Mouse (Mus musculus) intestine, postnatal 0 days (tissue): ENCODE measurements around the gene Rfx8. TPM values are rescaled to one million over a fixed set of nuclear protein-coding genes. Genes with fewer than 3 reads are reported as not detected.

Source experiments
- ATAC-seq: fragments of 200-750 bp; cut with Nextera tagmentation; 2 replicates; pipeline ENCODE4 v1.8.0; 2017; ENCODE audit warnings: mild to moderate bottlenecking, moderate TSS enrichment, moderate library complexity
- H3K27ac ChIP-seq: fragments of 300-500 bp; sonication (generic); 2 replicates; pipeline ENCODE4 v1.5.1; 2014; ENCODE audit warnings: mild to moderate bottlenecking, low read depth, low read length, moderate library complexity
- H3K27me3 ChIP-seq: fragments of 300-500 bp; sonication (generic); replicated peaks from 2 replicates; pipeline ENCODE4 v1.6.1; 2014; ENCODE audit warnings: low read length, mixed read lengths; ENCODE audit not compliant: control insufficient read depth, insufficient read depth
- H3K36me3 ChIP-seq: fragments of 300-500 bp; sonication (generic); 2 replicates; pipeline ENCODE4 v1.6.1; 2014; ENCODE audit warnings: mild to moderate bottlenecking, moderate library complexity; ENCODE audit not compliant: control insufficient read depth, insufficient read depth
- H3K4me1 ChIP-seq: fragments of 300-500 bp; sonication (generic); replicated peaks from 2 replicates; pipeline ENCODE4 v1.6.1; 2014; ENCODE audit warnings: antibody characterized with exemption, low read length, mixed read lengths; ENCODE audit not compliant: control insufficient read depth, insufficient read depth
- H3K4me2 ChIP-seq: fragments of 300-500 bp; sonication (generic); replicated peaks from 2 replicates; pipeline ENCODE4 v1.6.1; 2014; ENCODE audit warnings: low read depth, mild to moderate bottlenecking, moderate library complexity
- H3K4me3 ChIP-seq: fragments of 300-500 bp; sonication (generic); 2 replicates; pipeline ENCODE4 v1.5.1; 2014; ENCODE audit warnings: low read depth, low read length
- H3K9ac ChIP-seq: fragments of 300-500 bp; sonication (generic); 2 replicates; pipeline ENCODE4 v1.6.1; 2014; ENCODE audit warnings: mild to moderate bottlenecking, low read depth, low read length
- H3K9me3 ChIP-seq: fragments of 300-500 bp; sonication (generic); 2 replicates; pipeline ENCODE4 v1.6.1; 2016; ENCODE audit warnings: mixed run types; ENCODE audit not compliant: control insufficient read depth
- CTCF ChIP-seq: sonication (generic); IDR thresholded peaks from 2 replicates; pipeline ENCODE4 v1.5.1; 2016; ENCODE audit warnings: low read depth, mild to moderate bottlenecking, control low read depth, antibody characterized with exemption, moderate library complexity
- WGBS: fragments of 180-500 bp; shearing (Covaris S2); extraction: QIAGEN DNeasy Blood & Tissue Kit; methylation state at CpG from one replicate; pipeline ENCODE4 v1.1.7; 2014; 5-methylcytosine and 5-hydroxymethylcytosine counted together
- polyA plus RNA-seq: library from polyadenylated mRNA; unstranded; fragments of >200 nt; fragmentation: Nextera tagmentation; extraction: Ambion mirVana; gene quantifications from 2 replicates; pipeline ENCODE4 v1.2.1, GENCODE M21; 2015

Gene Rfx8
- polyA plus RNA-seq, 1 experiment from 2014 or later: 0.16 TPM

- Histone ChIP-seq H3K4me3 (no peak overlapping the region), H3K4me1 (0 out of 2 replicates have a peak, but pooled peaks cover 5% of the 10 kb centered on the region), H3K4me2 (0 out of 2 replicates have a peak overlapping the region, but pooled peaks have one; percentile 7), H3K27ac (no peak overlapping the region), H3K9me3 (no peaks in the 10 kb centered on the region), H3K27me3 (no peaks in the 10 kb centered on the region), H3K36me3 (no peaks in the 10 kb centered on the region), H3K9ac (no peak overlapping the region)
- 0 out of 2 replicates have a peak, but pooled peaks have one; percentile 19 for ATAC-seq
- TF ChIP-seq CTCF: no peak
- 20% methylated on average over 18 of the region's 18 CpGs for WGBS
Observed at GRCm38 (mm10) chr1:39702216-39703046, 18.4 kb downstream of the Rfx8 start.

- Histone ChIP-seq H3K9ac (no peak overlapping the region), H3K27me3 (no peaks in the 10 kb centered on the region), H3K27ac (no peak overlapping the region), H3K4me1 (0 out of 2 replicates have a peak, but pooled peaks cover 5% of the 10 kb centered on the region), H3K4me3 (no peak overlapping the region), H3K9me3 (no peaks in the 10 kb centered on the region), H3K4me2 (no peak overlapping the region), H3K36me3 (no peaks in the 10 kb centered on the region)
- no peak for TF ChIP-seq CTCF
- ATAC-seq: no peak
- WGBS: 37% methylated on average over 9 of the region's 9 CpGs
Observed at GRCm38 (mm10) chr1:39701274-39701602, 19.6 kb downstream of the Rfx8 start.

- Histone ChIP-seq H3K9me3 (no peaks in the 10 kb centered on the region), H3K27ac (no peak overlapping the region), H3K4me3 (no peak overlapping the region), H3K4me2 (no peak overlapping the region), H3K36me3 (no peaks in the 10 kb centered on the region), H3K4me1 (0 out of 2 replicates have a peak, but pooled peaks cover 5% of the 10 kb centered on the region), H3K27me3 (no peaks in the 10 kb centered on the region), H3K9ac (no peak overlapping the region)
- TF ChIP-seq CTCF: no peak
- no peak for ATAC-seq
- WGBS: 52% methylated on average over 7 of the region's 7 CpGs
Observed at GRCm38 (mm10) chr1:39700599-39701273, 20.1 kb downstream of the Rfx8 start.

GRCm38 (mm10) chr1:39698456-39698855 is 22.3 kb downstream of the Rfx8 start:
- H3K9me3 ChIP-seq: no peaks in the 10 kb centered on the region
- no peak overlapping the region for H3K9ac ChIP-seq
- no peak overlapping the region for H3K4me2 ChIP-seq
- no peaks in the 10 kb centered on the region for H3K36me3 ChIP-seq
- no peak overlapping the region for H3K27ac ChIP-seq
- H3K27me3 ChIP-seq: no peaks in the 10 kb centered on the region
- no peak overlapping the region for H3K4me3 ChIP-seq
- 0 out of 2 replicates have a peak, but pooled peaks cover 8% of the 10 kb centered on the region for H3K4me1 ChIP-seq
- 64% methylated on average over 6 of the region's 6 CpGs for WGBS
- TF ChIP-seq CTCF: no peak
- no peak for ATAC-seq

- Histone ChIP-seq H3K4me1 (0 out of 2 replicates have a peak, but pooled peaks cover 3% of the 10 kb centered on the region), H3K4me3 (no peak overlapping the region), H3K36me3 (no peaks in the 10 kb centered on the region), H3K4me2 (peak overlapping the region; percentile 48), H3K9me3 (no peaks in the 10 kb centered on the region), H3K27ac (no peak overlapping the region), H3K27me3 (no peaks in the 10 kb centered on the region), H3K9ac (no peak overlapping the region)
- ATAC-seq: peak; percentile 85
- TF ChIP-seq CTCF: no peak
- WGBS: 18% methylated on average over 4 of the region's 4 CpGs
Observed at GRCm38 (mm10) chr1:39695198-39695597, 25.6 kb downstream of the Rfx8 start.

GRCm38 (mm10) chr1:39694756-39695155 is 26.0 kb downstream of the Rfx8 start:
- Histone ChIP-seq H3K4me3 (no peak overlapping the region), H3K9me3 (no peaks in the 10 kb centered on the region), H3K27ac (no peak overlapping the region), H3K9ac (no peak overlapping the region), H3K4me2 (no peak overlapping the region), H3K27me3 (no peaks in the 10 kb centered on the region), H3K36me3 (no peaks in the 10 kb centered on the region), H3K4me1 (0 out of 2 replicates have a peak, but pooled peaks cover 3% of the 10 kb centered on the region)
- no peak for TF ChIP-seq CTCF
- no peak for ATAC-seq
- WGBS: 54% methylated on average over 7 of the region's 7 CpGs
